Mouse (Mus musculus) heart, embryonic 14.5 days (tissue): ENCODE data around the gene Cep19. TPM values are rescaled to one million over a fixed set of nuclear protein-coding genes. Genes with fewer than 3 reads are reported as not detected.

ENCODE experiments used
- ATAC-seq: fragments of 200-750 bp; cut with Nextera tagmentation; 2 replicates; pipeline ENCODE4 v1.8.0; 2017; ENCODE audit warnings: low read depth, moderate TSS enrichment; ENCODE audit not compliant: insufficient number of reproducible peaks, insufficient read depth, low FRiP score
- H3K27ac ChIP-seq, 2 experiments: fragments of 200-500 bp in 1 of 2; fragments of 300-500 bp in 1 of 2; sonication (generic) in 1 of 2; replicated peaks in 1 of 2; 2 replicates each; pipeline ENCODE4 v1.5.1; 2012 to 2014; ENCODE audit warnings: low read depth in 2 of 2, low read length in 2 of 2, control low read depth in 1 of 2, mild to moderate bottlenecking in 1 of 2, mixed read lengths in 1 of 2; ENCODE audit not compliant: control insufficient read depth in 1 of 2, insufficient read depth in 1 of 2
- H3K27me3 ChIP-seq: fragments of 300-500 bp; sonication (generic); 2 replicates; pipeline ENCODE4 v1.6.1; 2014; ENCODE audit warnings: mild to moderate bottlenecking, low read length, control low read depth; ENCODE audit not compliant: control insufficient read depth, insufficient read depth
- H3K36me3 ChIP-seq: fragments of 300-500 bp; sonication (generic); 2 replicates; pipeline ENCODE4 v1.6.1; 2014; ENCODE audit warnings: mild to moderate bottlenecking, control low read depth, low read length, mixed read lengths; ENCODE audit not compliant: control insufficient read depth, insufficient read depth
- H3K4me1 ChIP-seq, 2 experiments: fragments of 200-500 bp in 1 of 2; fragments of 300-500 bp in 1 of 2; sonication (generic) in 1 of 2; 2 replicates each; pipeline ENCODE4 v1.6.1; 2012 to 2014; ENCODE audit warnings: low read length in 2 of 2, control low read depth in 1 of 2, mixed read lengths in 1 of 2; ENCODE audit not compliant: control insufficient read depth in 2 of 2, insufficient read depth in 2 of 2
- H3K4me2 ChIP-seq: fragments of 300-500 bp; sonication (generic); 2 replicates; pipeline ENCODE4 v1.6.1; 2014; ENCODE audit warnings: mild to moderate bottlenecking, low read length
- H3K4me3 ChIP-seq, 2 experiments: fragments of 200-500 bp in 1 of 2; fragments of 300-500 bp in 1 of 2; sonication (generic) in 1 of 2; 2 replicates each; pipeline ENCODE4 v1.5.1; 2012 to 2014; ENCODE audit warnings: low read length in 2 of 2, mild to moderate bottlenecking in 2 of 2, control low read depth in 1 of 2, low read depth in 1 of 2, moderate library complexity in 1 of 2; ENCODE audit not compliant: control insufficient read depth in 1 of 2, insufficient read depth in 1 of 2
- H3K9ac ChIP-seq: fragments of 300-500 bp; sonication (generic); 2 replicates; pipeline ENCODE4 v1.6.1; 2014; ENCODE audit warnings: mild to moderate bottlenecking, low read length
- H3K9me3 ChIP-seq: fragments of 300-500 bp; sonication (generic); 2 replicates; pipeline ENCODE4 v1.6.1; 2016; ENCODE audit warnings: low read length, control low read depth; ENCODE audit not compliant: control insufficient read depth
- WGBS: fragments of 180-500 bp; shearing (Covaris S2); extraction: QIAGEN DNeasy Blood & Tissue Kit; methylation state at CpG from one replicate; pipeline ENCODE4 v1.1.7; 2014; 5-methylcytosine and 5-hydroxymethylcytosine counted together
- polyA plus RNA-seq: library from polyadenylated mRNA; unstranded; fragments of >200 nt; fragmentation: Nextera tagmentation; extraction: Ambion mirVana; gene quantifications from 2 replicates; pipeline ENCODE4 v1.2.1, GENCODE M21; 2014

The Cep19 gene
- polyA plus RNA-seq, 1 experiment from 2014 or later, result 25.0 TPM

DNA sequence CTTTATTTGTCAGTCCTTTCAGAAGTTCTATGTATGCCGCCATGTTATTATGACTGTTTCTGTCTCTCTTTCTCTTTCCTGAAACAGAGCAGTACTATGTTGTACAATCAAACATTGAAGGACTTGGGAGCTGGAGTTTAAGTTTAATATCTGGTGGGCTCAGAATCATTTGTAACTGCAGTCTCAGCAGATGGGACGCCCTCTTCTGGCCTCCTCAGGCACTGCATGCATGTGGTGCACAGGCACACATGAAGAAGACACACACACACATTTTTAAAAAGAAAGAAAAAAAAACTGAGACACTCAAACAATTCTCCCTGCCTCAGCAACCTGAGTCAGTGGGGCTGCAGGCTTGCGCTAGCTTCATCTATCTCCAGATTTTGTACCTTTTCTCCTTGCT, 20.9 kb downstream of the Cep19 start:
- ATAC-seq, result no peak
- H3K4me2 ChIP-seq, result no peak overlapping the region
- H3K36me3 ChIP-seq, result no peaks in the 10 kb centered on the region
- no peak overlapping the region for H3K9ac ChIP-seq
- peaks cover 2 to 4% of the 10 kb centered on the region in 2 experiments; a peak in 1 of 4 replicates for H3K4me1 ChIP-seq
- H3K27me3 ChIP-seq, result no peaks in the 10 kb centered on the region
- no peak overlapping the region for H3K4me3 ChIP-seq
- 76% methylated on average over 3 of the region's 3 CpGs for WGBS
- no peak overlapping the region for H3K27ac ChIP-seq
- H3K9me3 ChIP-seq, result no peaks in the 10 kb centered on the region

DNA sequence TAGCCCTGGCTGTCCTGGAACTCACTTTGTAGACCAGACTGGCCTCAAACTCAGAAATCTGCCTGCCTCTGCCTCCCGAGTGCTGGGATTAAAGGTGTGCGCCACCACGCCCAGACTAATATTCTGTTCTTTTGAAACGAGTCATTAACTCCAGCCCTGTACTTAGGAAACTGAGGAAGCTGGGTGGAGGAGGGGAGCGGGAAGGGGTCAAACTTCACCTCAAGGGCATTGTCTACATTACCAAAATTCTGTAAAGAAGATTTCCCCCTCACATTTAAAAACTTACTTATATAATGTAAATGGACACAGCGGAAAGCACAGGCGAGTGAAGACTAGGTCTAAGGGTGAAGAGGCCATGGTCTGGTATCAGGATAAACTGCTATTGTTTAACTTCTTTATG, 24.4 kb downstream of the Cep19 start:
- no peak overlapping the region for H3K9ac ChIP-seq
- WGBS, result 90% methylated on average over 7 of the region's 7 CpGs
- no peak for ATAC-seq

GRCm38 (mm10) chr16:32124444-32125335, 25.1 kb downstream of the Cep19 start:
- Histone ChIP-seq H3K4me1 (peaks cover 0 to 5% of the 10 kb centered on the region in 2 experiments; a peak in 2 of 4 replicates), H3K36me3 (no peaks in the 10 kb centered on the region), H3K4me3 (no peak overlapping the region), H3K4me2 (peak overlapping the region; percentile 21), H3K27me3 (no peaks in the 10 kb centered on the region), H3K9me3 (no peaks in the 10 kb centered on the region), H3K27ac (peak overlapping the region; percentile 33 to 66; a peak in 3 of 4 replicates), H3K9ac (no peak overlapping the region)
- ATAC-seq, result no peak
- WGBS, result 47% methylated on average over 17 of the region's 17 CpGs

More for the DNA sequence above, 24.4 kb downstream of the Cep19 start:
- Histone ChIP-seq H3K4me2 (no peak overlapping the region), H3K4me1 (peaks cover 0 to 2% of the 10 kb centered on the region in 2 experiments; a peak in 1 of 4 replicates), H3K4me3 (no peak overlapping the region), H3K27me3 (no peaks in the 10 kb centered on the region), H3K36me3 (no peaks in the 10 kb centered on the region), H3K9me3 (no peaks in the 10 kb centered on the region), H3K27ac (no peak overlapping the region)

- Histone ChIP-seq H3K9me3 (no peaks in the 10 kb centered on the region), H3K27ac (peak overlapping the region in 1 of 2 experiments; percentile 66; a peak in 1 of 4 replicates), H3K9ac (no peak overlapping the region), H3K4me3 (no peak overlapping the region), H3K4me1 (peaks cover 0 to 7% of the 10 kb centered on the region in 2 experiments; a peak in 2 of 4 replicates), H3K4me2 (no peak overlapping the region), H3K36me3 (no peaks in the 10 kb centered on the region), H3K27me3 (no peaks in the 10 kb centered on the region)
- ATAC-seq, result no peak
- WGBS, result 79% methylated on average over 3 of the region's 3 CpGs
Observed at GRCm38 (mm10) chr16:32125364-32125763, 25.8 kb downstream of the Cep19 start.

- H3K27ac ChIP-seq, result peak overlapping the region; percentile 52 to 67; a peak in 3 of 4 replicates
- no peak overlapping the region for H3K4me2 ChIP-seq
- ATAC-seq, result no peak
Observed at GRCm38 (mm10) chr16:32127046-32127445, 27.4 kb downstream of the Cep19 start.

DNA sequence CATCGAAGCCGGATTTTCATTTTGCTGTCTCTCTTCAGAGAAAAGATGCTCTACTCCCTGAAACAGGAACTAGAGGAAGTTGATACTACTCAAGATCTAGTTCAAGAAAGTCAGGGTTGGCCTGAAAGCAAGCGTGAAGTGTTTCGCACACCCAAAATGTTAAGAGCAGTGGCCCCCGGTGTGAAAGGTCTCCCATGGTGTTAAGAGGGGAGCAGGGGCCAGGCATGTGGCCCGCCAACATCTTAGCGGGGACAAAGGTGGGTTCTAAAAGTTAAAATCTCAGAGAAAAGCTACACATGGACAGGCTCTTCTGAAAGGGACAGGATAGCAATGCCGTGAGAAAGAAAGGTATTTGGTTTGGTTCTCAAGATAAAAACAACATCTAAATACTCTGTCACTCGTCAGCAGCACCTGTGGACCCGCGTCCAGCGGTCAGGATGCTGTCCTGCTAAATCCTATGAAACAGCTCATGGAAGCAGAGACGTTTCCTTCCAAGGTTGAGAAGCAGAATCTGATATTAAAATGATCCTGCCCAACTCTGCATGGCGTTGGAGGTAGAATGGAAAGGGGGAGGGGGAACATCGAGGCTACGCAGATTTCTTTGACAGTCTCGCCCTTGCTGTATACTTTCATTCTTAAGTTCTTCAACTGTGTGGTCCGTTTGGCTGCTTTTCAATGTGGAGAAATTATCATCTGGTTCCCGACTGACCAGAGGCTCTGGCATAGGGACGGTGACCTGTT, 30.0 kb downstream of the Cep19 start:
- H3K9me3 ChIP-seq, result no peaks in the 10 kb centered on the region
- WGBS, result 54% methylated on average over 20 of the region's 20 CpGs

More at GRCm38 (mm10) chr16:32127046-32127445, 27.4 kb downstream of the Cep19 start:
- Histone ChIP-seq H3K9ac (no peak overlapping the region), H3K36me3 (no peaks in the 10 kb centered on the region), H3K27me3 (no peaks in the 10 kb centered on the region), H3K4me3 (no peak overlapping the region), H3K4me1 (peaks cover 0 to 7% of the 10 kb centered on the region in 2 experiments; a peak in 2 of 4 replicates), H3K9me3 (no peaks in the 10 kb centered on the region)
- 63% methylated on average over 4 of the region's 4 CpGs for WGBS

GRCm38 (mm10) chr16:32130190-32130826, 30.7 kb downstream of the Cep19 start:
- H3K9me3 ChIP-seq, result no peaks in the 10 kb centered on the region
- ATAC-seq, result peak; percentile 68
- H3K4me3 ChIP-seq, result peak overlapping the region; percentile 12 to 20
- H3K36me3 ChIP-seq, result no peaks in the 10 kb centered on the region
- 52% methylated on average over 16 of the region's 16 CpGs for WGBS
- peaks cover 0 to 7% of the 10 kb centered on the region in 2 experiments; a peak in 2 of 4 replicates for H3K4me1 ChIP-seq
- H3K27ac ChIP-seq, result peak overlapping the region; percentile 25 to 48; a peak in 3 of 4 replicates
- no peaks in the 10 kb centered on the region for H3K27me3 ChIP-seq
- H3K4me2 ChIP-seq, result peak overlapping the region; percentile 58
- H3K9ac ChIP-seq, result peak overlapping the region; percentile 31; the same call in 1 of the 2 replicates

More for the DNA sequence above, 30.0 kb downstream of the Cep19 start:
- no peaks in the 10 kb centered on the region for H3K36me3 ChIP-seq
- H3K27me3 ChIP-seq, result no peaks in the 10 kb centered on the region
- 0 out of 2 replicates have a peak, but pooled peaks have one; percentile 13 for ATAC-seq
- H3K4me3 ChIP-seq, result peak overlapping the region; percentile 12 to 20
- peak overlapping the region; percentile 6 to 48; a peak in 1 of 4 replicates for H3K27ac ChIP-seq
- peaks cover 0 to 7% of the 10 kb centered on the region in 2 experiments; a peak in 2 of 4 replicates for H3K4me1 ChIP-seq
- peak overlapping the region; percentile 58 for H3K4me2 ChIP-seq
- H3K9ac ChIP-seq, result peak overlapping the region; percentile 31; the same call in 1 of the 2 replicates
